Comparison of ENCODE assay signal across 9 mouse cellular contexts in genomic region chr8:41713634-41714330, GRCm38 (mm10).
DNase-seq lines count a peak whose midpoint lies in the region; ATAC-seq and TF ChIP-seq lines count a peak whose summit lies in the region.
"Had no signal": no experiment of that assay in that cellular context is flagged by ENCODE, and none has a peak within 500 bp of the region (broad histone marks: within the 10 kb centered on the region; RNA-seq: fewer than 3 reads in every experiment).

No protein-coding gene starts in this region.

- no peak for TF ChIP-seq CTCF in embryonic fibroblast, embryonic 13.5 days (IDR thresholded peaks at IDR 0.05; ENCODE audit: borderline replicate concordance, insufficient read depth, low read length)
- TF ChIP-seq CTCF in layer of hippocampus, adult 2 months (conservative IDR thresholded peaks at IDR 0.05) = no peak

- TF ChIP-seq POLR2A in embryonic fibroblast, embryonic 13.5 days (IDR thresholded peaks at IDR 0.05; ENCODE audit: low read depth, low read length) = no peak

- H3K4me3 ChIP-seq in heart, embryonic 14.5 days (ENCODE audit: control insufficient read depth in 1 of 2, insufficient read depth in 1 of 2, low read depth in 1 of 2, low read length in 2 of 2) = no peak overlapping the region
- no peak overlapping the region for H3K4me3 ChIP-seq in embryonic fibroblast, embryonic 13.5 days (ENCODE audit: insufficient read depth, low read length)
- no peak overlapping the region for H3K4me3 ChIP-seq in layer of hippocampus, adult 2 months
- no peak overlapping the region for H3K4me3 ChIP-seq in midbrain, embryonic 16.5 days (ENCODE audit: low read depth, low read length)
- H3K4me3 ChIP-seq: lung, embryonic 15.5 days had no signal

- 32% methylated on average over 4 of the region's 4 CpGs for WGBS in heart, embryonic 14.5 days
- 23% methylated on average over 4 of the region's 4 CpGs for WGBS in midbrain, embryonic 16.5 days

- no peak for DNase-seq in heart, adult 9 months (ENCODE audit: low spot score in 2 of 2)
- DNase-seq in layer of hippocampus, adult 2 months (ENCODE audit: low spot score in 2 of 2) = peak; percentile 51 to 66
- no peak for DNase-seq in spleen, adult 12 weeks (ENCODE audit: low spot score)
- no peak for DNase-seq in lung, postnatal 4 days
- no peak for DNase-seq in yolk sac, embryonic 10.5 days (ENCODE audit: low spot score)

- no peaks in the 10 kb centered on the region for H3K36me3 ChIP-seq in heart, embryonic 14.5 days (ENCODE audit: control insufficient read depth, insufficient read depth, low read length)
- no peaks in the 10 kb centered on the region for H3K36me3 ChIP-seq in midbrain, embryonic 16.5 days (ENCODE audit: control insufficient read depth, insufficient read depth, low read length)
- H3K36me3 ChIP-seq: lung, embryonic 15.5 days had no signal

- H3K4me2 ChIP-seq in heart, embryonic 14.5 days (ENCODE audit: low read length) = peak overlapping the region; percentile 13; the same call in 1 of the 2 replicates
- H3K4me2 ChIP-seq in midbrain, embryonic 16.5 days (ENCODE audit: low read length) = no peak overlapping the region
- H3K4me2 ChIP-seq: lung, embryonic 15.5 days had no signal

- H3K27me3 ChIP-seq in heart, embryonic 14.5 days (ENCODE audit: control insufficient read depth, insufficient read depth, low read length) = no peaks in the 10 kb centered on the region
- H3K27me3 ChIP-seq in midbrain, embryonic 16.5 days (ENCODE audit: control insufficient read depth, insufficient read depth, low read depth, low read length) = no peaks in the 10 kb centered on the region
- H3K27me3 ChIP-seq: lung, embryonic 15.5 days had no signal

- H3K27ac ChIP-seq in heart, embryonic 14.5 days (replicated peaks in 1 of 2; ENCODE audit: control insufficient read depth in 1 of 2, insufficient read depth in 1 of 2, low read depth in 2 of 2, low read length in 2 of 2) = peak overlapping the region; percentile 77 to 87
- peak overlapping the region; percentile 52; the same call in 1 of the 2 replicates for H3K27ac ChIP-seq in embryonic fibroblast, embryonic 13.5 days (ENCODE audit: insufficient read depth, low read length)
- H3K27ac ChIP-seq in layer of hippocampus, adult 2 months = peak overlapping the region; percentile 48; the same call in 1 of the 2 replicates
- no peak overlapping the region for H3K27ac ChIP-seq in midbrain, embryonic 16.5 days (ENCODE audit: low read length)
- H3K27ac ChIP-seq: lung, embryonic 15.5 days had no signal

- peak; percentile 86 for ATAC-seq in heart, embryonic 14.5 days (ENCODE audit: insufficient number of reproducible peaks, insufficient read depth, low FRiP score, low read depth)
- peak; percentile 91 for ATAC-seq in midbrain, embryonic 16.5 days

- peaks cover 3 to 12% of the 10 kb centered on the region in 2 experiments; a peak in 2 of 4 replicates for H3K4me1 ChIP-seq in heart, embryonic 14.5 days (ENCODE audit: control insufficient read depth in 2 of 2, insufficient read depth in 2 of 2, low read length in 2 of 2)
- no peaks in the 10 kb centered on the region for H3K4me1 ChIP-seq in embryonic fibroblast, embryonic 13.5 days (ENCODE audit: control insufficient read depth, insufficient read depth, low read length)
- H3K4me1 ChIP-seq in midbrain, embryonic 16.5 days (ENCODE audit: control insufficient read depth, insufficient read depth, low read length) = no peaks in the 10 kb centered on the region
- H3K4me1 ChIP-seq: lung, embryonic 15.5 days had no signal

- H3K9ac ChIP-seq in heart, embryonic 14.5 days (ENCODE audit: low read length) = no peak overlapping the region
- no peak overlapping the region for H3K9ac ChIP-seq in midbrain, embryonic 16.5 days (ENCODE audit: low read depth, low read length)
- H3K9ac ChIP-seq: lung, embryonic 15.5 days had no signal

- H3K9me3 ChIP-seq in heart, embryonic 14.5 days (ENCODE audit: control insufficient read depth, low read length) = no peaks in the 10 kb centered on the region
- no peaks in the 10 kb centered on the region for H3K9me3 ChIP-seq in midbrain, embryonic 16.5 days (replicated peaks; ENCODE audit: control insufficient read depth, low read length, poor library complexity, severe bottlenecking)
- H3K9me3 ChIP-seq: lung, embryonic 15.5 days had no signal

Comparison
In these comparisons a context has a peak if more than half of its experiments do, and no peak if none do; other contexts are left out.
1. DNase-seq: peak in layer of hippocampus, adult 2 months (2 of 2); none in heart, adult 9 months (0 of 2), spleen, adult 12 weeks (single experiment), lung, postnatal 4 days (0 of 2) and yolk sac, embryonic 10.5 days (single experiment).